Mouse (Mus musculus) gastrocnemius, adult 2 months (tissue): Measurements from ENCODE around the gene Clip1. TPM values are rescaled to one million over a fixed set of nuclear protein-coding genes. Genes with fewer than 3 reads are reported as not detected.
"Not testable (repeated sequence)": the region's sequence is repeated elsewhere in the genome, so short reads cannot be mapped to it uniquely, and the experiment has no call there.

Source experiments
- DNase-seq: peaks from one replicate; pipeline ENCODE4 v3.0.0; 2022
- H3K27ac ChIP-seq: fragments of 200-600 bp; 2 replicates; pipeline ENCODE4 v1.8.1; 2022; ENCODE audit warnings: mild to moderate bottlenecking
- H3K4me3 ChIP-seq: fragments of 200-600 bp; 2 replicates; pipeline ENCODE4 v1.8.1; 2022; ENCODE audit warnings: mild to moderate bottlenecking, moderate library complexity
- CTCF ChIP-seq: fragments of 200-600 bp; IDR thresholded peaks from 2 replicates; pipeline ENCODE4 v1.8.1; 2022; ENCODE audit warnings: antibody characterized with exemption, mild to moderate bottlenecking, moderate library complexity
- intact Hi-C: fragments of 180-260 bp; cut with DNase I; formaldehyde crosslinking; loops from one replicate; pipeline ENCODE4 v1.15.1; 2025
- long read RNA-seq, 2 experiments: library from polyadenylated mRNA; stranded (forward); transcript quantifications; one replicate each; pipeline ENCODE4 v2.0.0; 2021
- total RNA-seq, 2 experiments: library from RNA; stranded (reverse); gene quantifications; 2 replicates each; pipeline ENCODE4 v1.2.3; 2021

The Clip1 gene
- total RNA-seq = 100 to 1,000 TPM; 286 to 331 TPM
- long read RNA-seq, experiment 1, full-length matches to known transcripts = 11 of 275 reads
- long read RNA-seq, experiment 1, partial matches to known transcripts = 38 of 275 reads
- long read RNA-seq, experiment 1, other reads (novel, unspliced or antisense) = 226 of 275 reads
- long read RNA-seq, experiment 2, full-length matches to known transcripts = 10 of 260 reads
- long read RNA-seq, experiment 2, partial matches to known transcripts = 39 of 260 reads
- long read RNA-seq, experiment 2, other reads (novel, unspliced or antisense) = 211 of 260 reads

DNA sequence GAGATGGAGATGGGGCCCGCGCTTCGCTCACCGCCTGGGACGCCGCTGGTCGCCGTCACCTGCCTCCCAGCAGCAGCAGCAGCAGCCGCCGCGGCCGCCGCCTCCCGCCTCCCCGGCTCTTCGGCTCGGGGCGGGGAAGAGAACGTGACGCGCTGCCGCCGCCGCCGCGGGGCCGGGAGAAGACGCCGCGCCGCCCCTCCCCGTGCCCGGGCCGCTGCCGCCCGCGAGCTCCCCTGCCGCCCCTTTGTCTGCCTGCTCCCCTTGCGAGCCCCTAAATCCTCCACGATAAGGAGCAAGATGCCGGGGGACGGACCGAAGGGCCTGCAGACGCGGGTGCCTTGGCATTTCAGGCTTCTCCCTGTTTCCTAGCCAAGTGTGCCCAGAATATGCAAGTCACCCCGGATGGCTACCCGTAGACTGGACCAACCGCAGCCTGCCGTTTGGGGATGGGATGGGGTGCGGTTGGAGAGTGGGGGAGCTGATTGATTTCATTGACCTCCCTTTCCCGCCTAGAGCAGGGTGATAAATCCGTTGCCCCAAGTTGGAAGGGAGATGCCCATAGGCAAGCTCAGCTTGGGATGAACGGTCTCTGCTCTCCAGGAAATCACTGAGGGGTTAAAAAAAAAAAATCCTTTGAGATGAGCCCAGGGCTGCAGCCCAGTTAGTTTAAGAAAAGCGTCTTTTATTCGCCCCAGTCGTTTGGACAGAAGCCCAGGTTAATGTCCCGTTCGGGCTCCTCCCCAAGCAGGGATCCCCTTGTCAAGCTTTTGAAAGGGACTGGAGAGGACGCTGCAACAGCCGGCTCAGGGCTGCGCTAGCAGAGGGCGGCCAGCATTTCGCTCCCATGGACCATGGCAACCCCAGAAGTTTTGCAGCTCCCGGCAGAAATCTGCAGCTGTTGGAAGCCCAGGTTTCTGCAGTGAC, at the start of gene Clip1:
Gene Clip1, minus strand, starts transcription at position 398 of the 924 bp plus-strand sequence.
- intact Hi-C loops = loop anchor here (2.0 kb wide), 1 partner anchor 14 kb away; no protein-coding TSS in a partner anchor
- Histone ChIP-seq H3K27ac (peak within 1 kb of the TSS; percentile 99), H3K4me3 (peak within 1 kb of the TSS; percentile 90)
- peak; percentile 88 for DNase-seq
- no peak for TF ChIP-seq CTCF

DNA sequence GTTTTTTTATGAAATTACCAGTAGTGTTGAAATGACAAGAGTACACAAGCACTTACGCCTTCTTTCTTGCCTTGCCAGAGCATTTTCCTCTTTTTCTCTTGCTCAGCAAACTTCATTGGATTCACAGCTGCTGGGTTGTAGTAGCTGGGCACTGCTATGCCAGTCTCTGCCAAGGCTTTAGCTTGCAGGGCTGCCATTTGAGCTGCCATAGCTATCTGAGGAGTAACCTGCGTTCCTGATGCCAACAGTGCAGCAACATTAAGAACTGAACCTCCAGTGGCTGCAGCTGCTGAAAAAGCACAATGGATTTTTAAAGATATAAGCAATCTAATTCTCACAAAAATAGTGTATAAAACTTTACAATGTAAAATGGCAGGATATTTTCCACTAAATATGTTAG, 46.6 kb upstream of the Clip1 start:
- no peak for TF ChIP-seq CTCF
- peak; percentile 56 for DNase-seq
- intact Hi-C loops = no loop called here
- H3K4me3 ChIP-seq = no peak overlapping the region
- H3K27ac ChIP-seq = 0 out of 2 replicates have a peak overlapping the region, but pooled peaks have one; percentile 24

DNA sequence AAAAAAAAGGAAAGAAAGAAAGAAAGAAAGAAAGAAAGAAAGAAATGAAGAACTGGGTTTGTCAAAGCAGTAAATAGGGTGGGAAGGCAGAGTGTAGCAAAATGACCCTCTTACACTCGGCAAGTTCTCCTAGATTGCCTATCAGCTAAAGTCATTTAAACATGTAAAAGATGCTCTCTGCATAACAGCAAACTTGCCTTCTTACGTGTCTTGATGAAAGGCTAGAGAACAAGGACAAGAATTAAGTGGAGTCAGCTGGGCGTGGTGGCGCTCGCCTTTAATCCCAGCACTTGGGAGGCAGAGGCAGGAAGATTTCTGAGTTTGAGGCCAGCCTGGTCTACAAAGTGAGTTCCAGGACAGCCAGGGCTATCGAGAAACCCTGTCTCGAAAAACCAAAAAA, 39.4 kb upstream of the Clip1 start:
- H3K4me3 ChIP-seq, DNase-seq, H3K27ac ChIP-seq, intact Hi-C loops: not testable (repeated sequence)

DNA sequence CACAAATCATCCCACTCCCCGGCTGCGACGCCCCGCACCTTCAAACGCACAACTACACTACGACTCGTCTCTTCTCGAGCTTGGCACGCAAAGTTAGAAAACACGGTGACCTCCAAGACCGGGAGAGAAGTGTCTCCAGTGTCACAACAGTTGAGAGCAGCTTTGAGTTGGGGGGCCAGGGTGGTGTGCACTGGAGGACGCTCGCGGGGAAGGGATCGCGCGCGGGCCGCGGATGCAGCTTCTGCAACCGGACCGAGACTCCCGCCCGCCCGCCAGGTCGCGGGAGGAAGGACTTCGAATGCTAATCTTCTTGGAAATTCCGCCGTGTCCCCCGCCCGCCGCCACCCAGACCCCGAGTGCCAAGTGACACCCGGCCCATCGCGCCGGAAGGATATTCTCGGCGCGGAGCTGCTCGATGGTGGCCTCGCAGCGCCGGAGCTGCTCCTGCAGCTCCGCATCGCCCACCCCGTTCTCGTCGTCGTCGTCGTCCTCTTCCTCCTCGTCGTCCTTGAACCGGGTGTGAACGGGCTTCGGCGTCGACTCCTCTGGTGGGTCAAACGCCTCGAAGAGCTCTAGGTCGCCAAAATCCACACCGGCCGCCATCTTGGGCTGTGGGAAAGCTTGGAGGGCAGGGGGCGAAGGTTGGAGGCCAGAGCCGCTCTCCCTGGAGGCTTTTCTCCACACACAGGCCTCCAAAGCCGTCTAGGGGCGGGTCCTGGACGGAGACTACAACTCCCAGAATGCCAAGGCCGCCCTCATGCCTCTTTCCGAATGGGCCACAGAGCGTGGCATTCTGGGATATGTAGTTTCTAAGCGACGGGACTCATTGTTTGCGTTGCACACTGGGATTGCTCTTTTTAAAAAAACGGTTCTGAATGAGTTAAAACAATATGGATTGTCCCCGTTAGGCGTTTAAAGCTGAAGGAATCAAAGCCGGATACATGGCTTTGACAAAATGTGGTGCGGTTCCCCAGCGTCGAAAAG, 36.2 kb upstream of the Clip1 start, which contains the start of gene Zcchc8:
Gene Zcchc8, minus strand, starts transcription at position 773 of the 984 bp plus-strand sequence.
- peak within 1 kb of the TSS; percentile 94 for H3K27ac ChIP-seq
- TF ChIP-seq CTCF = no peak
- intact Hi-C loops = no loop called here
- H3K4me3 ChIP-seq = peak within 1 kb of the TSS; percentile 95
- peak; percentile 96 for DNase-seq

DNA sequence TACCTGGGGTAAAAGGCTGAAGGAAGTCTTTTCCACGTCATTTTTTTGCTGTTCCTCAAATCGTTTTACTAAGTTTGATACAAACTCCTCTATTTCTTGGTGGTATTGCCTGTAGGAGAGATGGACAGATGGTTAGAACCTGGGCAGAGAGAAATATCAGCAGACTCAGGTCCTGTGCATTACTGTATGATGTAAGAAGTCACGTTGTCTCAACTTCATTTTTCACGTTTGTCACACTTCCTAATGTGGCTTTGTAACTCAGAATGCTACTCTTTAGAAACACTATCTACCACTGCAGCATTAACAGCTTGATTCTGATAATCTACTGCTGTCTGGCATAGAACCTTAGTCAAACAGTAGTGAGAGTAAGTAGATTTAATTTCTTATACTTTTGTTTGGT, 30.2 kb upstream of the Clip1 start:
- Histone ChIP-seq H3K27ac (no peak overlapping the region), H3K4me3 (no peak overlapping the region)
- no peak for DNase-seq
- no peak for TF ChIP-seq CTCF
- intact Hi-C loops = no loop called here

DNA sequence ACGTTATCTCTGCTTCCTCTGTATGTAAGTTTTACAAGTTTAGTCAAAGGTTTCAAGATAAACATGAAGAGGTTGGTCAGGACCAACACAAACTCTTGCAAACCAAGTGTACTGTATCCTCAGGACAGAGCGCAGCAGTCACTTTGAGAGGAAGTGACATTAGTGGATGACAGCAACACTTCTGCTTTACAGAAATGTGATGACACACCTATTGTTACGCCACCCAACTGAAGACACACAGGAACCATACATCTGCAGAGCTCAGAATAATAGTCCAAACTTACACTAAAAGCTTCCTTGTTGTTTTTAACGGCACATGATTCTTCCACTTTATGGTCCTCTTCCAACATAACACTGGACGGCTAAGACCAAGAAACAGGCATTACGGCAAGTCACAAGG, 29.4 kb upstream of the Clip1 start:
- DNase-seq = no peak
- Histone ChIP-seq H3K27ac (no peak overlapping the region), H3K4me3 (no peak overlapping the region)
- intact Hi-C loops = no loop called here
- no peak for TF ChIP-seq CTCF

DNA sequence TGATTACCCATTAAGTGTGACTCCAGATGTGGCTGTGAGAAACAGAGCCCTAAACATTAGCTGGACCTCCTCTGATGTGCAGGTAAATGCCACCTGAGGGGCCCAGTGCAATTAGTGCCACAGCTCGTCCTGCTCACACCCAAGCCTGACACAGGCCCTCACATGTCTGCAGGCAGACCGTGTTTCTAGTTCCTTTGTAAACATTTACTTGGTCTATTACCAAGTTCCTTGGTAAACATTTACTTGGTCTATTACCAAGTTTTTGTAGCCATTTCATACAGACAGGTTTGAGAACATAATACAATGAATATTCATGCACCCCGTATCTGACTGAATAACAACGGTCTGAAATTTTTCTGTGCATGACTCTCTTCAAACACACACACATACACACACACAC, 25.2 kb upstream of the Clip1 start:
- no peak overlapping the region for H3K27ac ChIP-seq
- no peak for TF ChIP-seq CTCF
- intact Hi-C loops = no loop called here
- no peak for DNase-seq
- H3K4me3 ChIP-seq = no peak overlapping the region

DNA sequence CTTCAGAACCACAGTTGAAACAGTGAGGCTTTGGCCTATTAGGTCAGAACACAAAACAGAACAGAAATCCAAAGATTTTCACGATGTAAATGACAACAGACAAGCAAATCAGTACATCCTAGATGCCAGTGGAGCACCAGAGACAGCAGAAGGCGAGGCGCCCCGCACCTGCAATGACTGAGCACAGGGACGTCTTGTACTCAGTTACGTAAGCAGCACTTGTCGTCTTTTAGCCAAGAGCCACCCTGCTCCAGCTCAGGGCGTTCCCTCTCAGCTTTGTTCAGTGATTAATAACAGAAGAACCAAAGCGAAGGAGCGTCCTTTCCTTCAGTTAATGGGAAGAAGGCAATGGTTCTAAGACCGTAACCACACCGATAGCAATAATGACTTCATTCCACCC, 24.2 kb upstream of the Clip1 start:
- DNase-seq = peak; percentile 42
- intact Hi-C loops = no loop called here
- Histone ChIP-seq H3K27ac (0 out of 2 replicates have a peak overlapping the region, but pooled peaks have one; percentile 12), H3K4me3 (no peak overlapping the region)
- TF ChIP-seq CTCF = no peak

DNA sequence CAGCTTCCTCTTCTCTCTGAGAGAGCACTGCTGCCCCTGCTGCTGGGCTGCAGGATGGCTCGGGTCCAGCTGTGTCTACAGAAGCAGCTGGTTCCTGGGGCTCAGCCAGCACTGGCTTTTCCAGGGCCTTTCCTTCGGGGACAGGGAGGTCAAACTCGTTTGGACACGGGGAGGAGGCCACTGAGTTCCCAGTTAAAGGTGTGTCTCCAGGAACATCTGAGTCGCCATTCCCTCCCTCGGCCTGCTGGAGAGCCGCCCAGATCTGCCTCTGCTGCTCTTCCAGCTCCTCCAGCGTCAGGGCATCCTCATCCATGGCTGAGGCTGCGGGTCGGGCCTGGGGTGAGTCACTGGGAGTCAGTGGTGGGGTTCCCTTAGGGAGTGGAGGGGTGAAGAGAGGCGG, 16.2 kb upstream of the Clip1 start:
- Histone ChIP-seq H3K27ac (peak overlapping the region; percentile 69), H3K4me3 (no peak overlapping the region)
- DNase-seq = peak; percentile 85
- TF ChIP-seq CTCF = no peak
- intact Hi-C loops = no loop called here

DNA sequence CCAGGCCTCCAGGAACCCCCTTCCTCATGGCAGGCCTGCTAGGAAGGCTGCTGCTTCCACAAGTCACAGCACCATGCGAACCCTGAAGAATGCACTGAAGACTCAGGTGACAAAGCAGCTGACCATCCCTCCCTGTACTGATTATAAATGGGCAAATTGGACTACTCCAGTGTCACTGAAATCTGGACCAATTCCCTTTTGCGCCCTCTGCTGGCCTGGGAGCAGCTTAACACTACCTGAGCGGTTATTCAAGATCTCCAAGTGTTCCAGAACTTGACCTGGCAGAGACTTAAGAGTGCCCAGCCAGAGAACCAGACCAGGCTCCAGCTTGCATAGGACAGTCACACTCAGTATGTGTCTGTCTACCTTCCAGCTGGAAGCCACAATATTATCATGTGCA, 14.8 kb upstream of the Clip1 start:
- Histone ChIP-seq H3K4me3 (no peak overlapping the region), H3K27ac (peak overlapping the region; percentile 69; the same call in 1 of the 2 replicates)
- DNase-seq = peak; percentile 89
- intact Hi-C loops = loop anchor here (1.0 to 5.0 kb wide), 3 partner anchors 14 to 73 kb away; partner anchors contain the start of gene Clip1
- peak; percentile 87 for TF ChIP-seq CTCF

DNA sequence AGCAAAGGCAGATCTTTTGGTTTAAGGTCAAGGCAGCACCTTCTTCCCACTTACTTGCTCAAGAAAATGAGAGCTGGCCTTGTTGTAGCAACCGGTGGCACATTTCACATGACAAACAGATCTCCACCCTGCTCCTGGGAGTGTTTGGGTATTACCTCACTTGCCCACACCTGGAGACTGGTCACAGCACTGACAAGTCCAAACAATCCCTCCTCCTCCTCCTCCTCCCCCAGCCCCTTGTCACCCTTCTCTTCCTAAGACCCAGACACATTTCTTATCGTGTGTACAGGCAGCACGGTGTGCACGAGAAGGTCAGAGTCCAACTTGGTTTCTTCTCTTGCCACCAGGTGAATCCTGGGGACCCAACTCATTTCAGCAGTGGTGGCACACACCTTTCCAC, 12.5 kb upstream of the Clip1 start:
- DNase-seq = no peak
- H3K4me3 ChIP-seq = no peak overlapping the region

DNA sequence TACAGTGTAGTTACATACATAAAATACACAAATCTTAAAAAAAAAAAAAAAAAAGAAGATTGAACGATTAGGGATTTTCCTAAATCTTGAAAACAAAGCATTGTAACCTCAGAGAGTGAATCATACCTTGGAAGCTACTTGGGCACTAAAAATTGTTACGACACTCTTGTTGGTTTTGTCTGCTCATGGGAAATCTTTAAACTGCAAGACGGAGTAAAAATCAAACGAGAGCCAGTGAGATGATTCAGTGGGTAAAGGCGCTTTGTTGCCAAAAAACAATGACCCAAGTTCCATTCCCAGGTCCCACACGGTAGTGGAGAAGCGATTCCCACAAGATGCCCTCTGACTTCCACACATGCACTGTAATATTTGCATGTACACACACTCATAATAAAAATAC, 11.8 kb upstream of the Clip1 start:
- intact Hi-C loops = loop anchor here (5.0 kb wide), 1 partner anchor 39 kb away; no protein-coding TSS in a partner anchor
- no peak for TF ChIP-seq CTCF
- H3K4me3 ChIP-seq = no peak overlapping the region
- DNase-seq = no peak
- H3K27ac ChIP-seq = no peak overlapping the region

More for the DNA sequence above, 12.5 kb upstream of the Clip1 start:
- TF ChIP-seq CTCF = no peak
- intact Hi-C loops = loop anchor here (5.0 kb wide), 1 partner anchor 40 kb away; no protein-coding TSS in a partner anchor
- no peak overlapping the region for H3K27ac ChIP-seq
